Mouse (Mus musculus) erythroid progenitor cell, adult 5-6 weeks (primary cell): Measurements from ENCODE around the gene Hipk4. TPM values are rescaled to one million over a fixed set of nuclear protein-coding genes. Genes with fewer than 3 reads are reported as not detected.
A peak's percentile ranks its signal among the peaks of the same experiment; 100 is the strongest.

ENCODE experiments used
- ATAC-seq: replicated peaks from 2 replicates; pipeline ENCODE4 v1.8.0; 2016; ENCODE audit warnings: moderate number of reproducible peaks, mild to moderate bottlenecking, moderate TSS enrichment, inconsistent platforms; ENCODE audit not compliant: poor library complexity, low FRiP score, severe bottlenecking
- total RNA-seq, 2 experiments: library from RNA; stranded (forward) in 1 of 2; stranded (reverse) in 1 of 2; fragments of 150-400 nt in 1 of 2; fragments of 186-747, 209-891 nt in 1 of 2; gene quantifications; 2 replicates each; pipeline versions ENCODE4 v1.2.3 to v1.2.4; 2015 to 2017; ENCODE audit warnings: low replicate concordance in 2 of 2

The Hipk4 gene
- not detected in 2 replicates for total RNA-seq (2015; ENCODE audit: low replicate concordance)
- total RNA-seq (2017; ENCODE audit: low replicate concordance) = not detected in 2 replicates

GRCm38 (mm10) chr7:27522967-27523366, at the start of gene Hipk4:
Gene Hipk4, plus strand, starts transcription at chr7:27523267.
- ATAC-seq = no peak

GRCm38 (mm10) chr7:27473835-27474489, 49.1 kb upstream of the Hipk4 start:
- no peak; the same call in none of the 2 replicates for ATAC-seq

DNA sequence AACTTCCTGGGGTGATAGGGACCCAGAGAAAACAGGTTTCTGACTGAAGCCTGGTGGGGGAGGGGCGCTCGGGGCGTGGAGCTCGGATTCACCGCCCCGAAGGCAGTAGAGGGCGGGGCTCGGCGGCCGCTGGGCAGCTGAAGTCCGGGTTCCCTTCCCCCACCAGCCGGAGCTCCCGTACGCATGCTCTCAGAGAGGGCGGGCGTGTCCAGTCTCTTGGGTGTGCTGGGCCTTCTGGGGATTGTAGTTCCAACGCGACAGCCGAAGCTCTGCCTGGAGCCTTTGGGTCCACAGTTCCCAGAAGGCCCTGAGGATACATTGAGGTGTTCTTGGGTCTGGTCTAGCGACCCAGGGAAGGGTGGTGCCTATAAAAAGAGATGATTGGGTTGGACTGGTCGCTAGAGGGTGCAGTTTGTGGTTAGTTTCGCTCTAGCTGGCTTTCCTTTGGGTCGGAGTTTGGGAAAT, 48.5 kb upstream of the Hipk4 start:
- ATAC-seq = peak; percentile 78

GRCm38 (mm10) chr7:27475596-27475995, 47.5 kb upstream of the Hipk4 start:
- no peak for ATAC-seq

DNA sequence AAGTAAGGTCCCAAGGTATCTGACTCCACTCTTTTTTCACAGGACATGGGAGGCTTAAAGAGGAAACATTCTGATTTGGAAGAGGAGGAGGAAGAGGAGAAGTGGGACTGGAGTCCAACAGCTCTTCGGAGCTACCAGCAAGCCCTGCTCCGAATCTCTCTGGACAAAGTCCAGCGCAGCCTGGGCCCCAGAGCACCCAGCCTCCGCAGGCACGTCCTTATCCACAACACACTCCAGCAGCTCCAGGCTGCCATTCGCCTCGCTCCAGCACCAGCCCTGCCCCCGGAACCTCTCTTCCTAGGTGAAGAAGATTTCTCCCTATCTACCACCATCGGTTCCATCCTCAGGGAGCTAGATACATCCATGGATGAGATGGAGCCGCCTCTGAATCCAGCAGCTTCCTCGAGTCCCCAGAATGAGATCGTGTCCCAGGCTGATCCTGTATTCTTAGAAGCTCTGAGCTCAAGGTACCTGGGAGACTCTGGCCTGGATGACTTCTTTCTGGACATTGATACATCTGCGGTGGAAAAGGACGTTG, 46.9 kb upstream of the Hipk4 start:
- ATAC-seq = no peak

DNA sequence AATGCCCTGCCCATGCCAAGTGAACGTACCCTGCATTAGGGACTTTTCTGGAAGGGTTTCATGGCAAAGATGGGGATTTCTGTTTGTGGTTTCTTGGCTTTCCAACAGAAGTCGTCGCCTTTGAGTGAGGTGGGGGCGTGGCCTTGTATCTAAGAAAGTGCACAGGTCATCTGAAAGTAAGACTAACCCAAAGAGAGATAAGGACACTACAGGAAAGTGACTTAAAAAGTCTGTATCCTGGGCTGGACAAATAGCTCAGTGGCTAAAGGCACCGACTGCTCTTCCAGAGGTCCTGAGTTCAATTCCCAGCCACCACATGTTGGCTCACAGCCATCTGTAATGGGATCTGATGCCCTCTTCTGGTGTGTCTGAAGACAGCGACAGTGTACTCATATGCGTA, 44.5 kb upstream of the Hipk4 start:
- no peak for ATAC-seq

DNA sequence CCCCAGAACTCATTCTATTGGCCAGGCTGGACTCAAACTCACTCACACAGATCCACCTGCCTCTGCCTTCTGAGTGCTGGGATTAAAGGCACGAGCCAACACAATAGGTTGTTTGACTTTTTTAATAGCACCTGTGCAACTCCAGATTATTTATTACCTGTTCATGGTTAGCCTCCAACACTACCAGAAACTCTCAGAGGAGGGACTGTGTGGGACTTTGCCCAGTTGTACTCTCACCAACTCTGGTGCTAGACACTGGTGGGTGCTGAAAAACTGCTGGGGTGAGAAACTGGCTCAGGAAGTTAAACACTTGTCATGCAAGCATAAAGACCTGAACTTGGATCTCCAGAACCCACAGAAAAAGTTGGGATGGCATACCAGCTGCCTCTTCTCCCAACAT, 43.3 kb upstream of the Hipk4 start:
- ATAC-seq = no peak

DNA sequence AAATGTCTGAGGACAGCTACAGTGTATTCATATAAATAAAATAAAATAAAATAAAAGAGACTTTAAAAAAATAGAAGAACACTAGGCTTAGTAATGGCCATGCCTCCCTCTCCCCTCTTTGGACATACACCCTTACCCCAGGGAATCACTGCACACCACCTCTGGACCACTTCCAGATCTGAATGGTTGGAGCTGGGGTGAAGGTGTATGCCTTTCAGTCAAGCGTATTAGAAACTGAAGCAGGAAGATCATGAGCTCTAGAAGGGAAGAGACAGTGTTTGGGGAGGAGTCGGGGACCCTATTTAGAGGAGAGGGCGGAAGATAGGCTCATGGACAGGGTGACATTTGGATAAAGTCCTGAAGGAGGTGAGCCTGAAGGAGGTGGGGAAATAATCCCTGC, 42.6 kb upstream of the Hipk4 start:
- no peak for ATAC-seq

- no peak for ATAC-seq
Observed at GRCm38 (mm10) chr7:27480927-27481626, 42.0 kb upstream of the Hipk4 start.

GRCm38 (mm10) chr7:27481627-27481969, 41.5 kb upstream of the Hipk4 start:
- peak; percentile 93 for ATAC-seq

DNA sequence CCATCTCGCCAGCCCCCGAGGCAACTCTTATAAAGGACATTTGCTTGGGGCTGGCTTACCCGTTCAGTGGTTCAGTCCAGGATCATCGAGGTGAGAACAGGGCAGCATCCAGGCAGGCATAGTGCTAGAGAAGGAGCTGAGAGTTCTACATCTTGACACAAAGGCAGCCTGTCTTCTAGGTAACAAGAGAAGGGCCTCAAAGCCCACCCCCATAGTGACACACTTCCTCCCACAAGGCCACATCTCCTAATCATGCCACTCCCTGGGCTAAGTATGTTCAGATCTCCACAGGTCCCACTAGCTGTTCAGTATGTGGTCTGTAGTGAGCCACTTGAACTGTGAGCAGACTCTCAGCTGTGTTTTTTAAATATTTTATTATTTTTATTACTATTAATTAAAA, 39.2 kb upstream of the Hipk4 start:
- no peak for ATAC-seq

- ATAC-seq = peak; percentile 6
Observed at GRCm38 (mm10) chr7:27486102-27486769, 36.8 kb upstream of the Hipk4 start.

GRCm38 (mm10) chr7:27486770-27487697, 36.0 kb upstream of the Hipk4 start, which contains the start of gene Sertad1:
Gene Sertad1, plus strand, starts transcription at chr7:27486910.
- ATAC-seq = peak; percentile 77

- no peak for ATAC-seq
Observed at GRCm38 (mm10) chr7:27487740-27488268, 35.3 kb upstream of the Hipk4 start.

GRCm38 (mm10) chr7:27489270-27489869, 33.7 kb upstream of the Hipk4 start:
- no peak for ATAC-seq

DNA sequence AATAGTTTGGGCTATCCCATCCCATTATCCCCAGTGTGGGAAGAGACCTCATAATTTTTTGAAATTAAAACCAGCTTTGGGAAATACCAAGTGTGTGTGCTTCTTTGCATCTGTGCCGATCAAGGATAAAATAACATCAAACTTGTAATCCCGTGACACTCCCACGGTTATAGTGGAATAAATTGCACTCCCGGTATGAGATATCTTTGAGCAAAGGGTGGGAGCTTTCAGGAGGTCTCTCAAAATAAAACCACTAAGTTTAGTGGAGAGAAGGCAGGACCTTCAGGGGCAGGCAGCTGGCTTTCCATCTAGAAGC, 32.9 kb upstream of the Hipk4 start:
- ATAC-seq = no peak

- peak; percentile 74 for ATAC-seq
Observed at GRCm38 (mm10) chr7:27490543-27491329, 32.3 kb upstream of the Hipk4 start.

DNA sequence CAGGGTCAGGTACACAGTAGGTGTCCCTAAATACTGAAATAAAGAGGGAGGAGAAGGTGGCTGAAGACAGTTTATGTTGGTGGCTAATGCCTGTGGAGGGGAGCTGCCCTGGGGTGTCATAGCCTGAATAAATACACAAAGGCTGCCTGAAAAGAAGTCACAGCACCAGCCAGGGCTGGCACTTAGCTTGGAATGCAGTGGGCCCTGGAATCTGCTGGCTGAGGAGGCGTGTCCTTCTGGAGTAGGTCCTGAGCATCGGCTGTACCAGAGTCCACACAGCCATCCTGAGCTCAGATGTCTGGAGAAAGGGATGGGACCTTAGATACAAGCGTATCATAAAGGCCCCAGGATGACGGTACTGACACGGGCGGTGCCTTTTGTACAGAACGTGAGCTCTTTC, 31.2 kb upstream of the Hipk4 start:
- no peak for ATAC-seq
